Mouse (Mus musculus): ENCODE data around the gene Anapc15-ps.

DNA sequence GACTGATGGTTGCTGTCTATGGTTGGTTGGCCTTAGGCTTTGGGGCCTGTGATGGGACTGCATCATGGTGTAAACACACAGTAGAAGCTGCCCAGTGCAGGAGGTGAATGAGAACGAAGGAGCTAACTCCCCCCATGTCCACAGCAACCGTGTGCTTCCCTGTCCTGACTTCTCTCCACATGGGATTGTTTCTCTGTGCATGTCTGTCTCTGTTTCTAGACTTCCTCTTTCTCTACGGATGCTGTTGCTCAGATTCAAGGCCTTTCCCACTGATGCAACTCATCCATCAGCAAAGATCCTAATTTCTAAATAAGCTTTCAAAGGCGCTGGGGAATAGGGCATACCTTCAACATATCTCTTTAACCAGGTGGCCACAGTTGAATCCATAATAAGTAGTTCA, 3.4 kb downstream of the Anapc15-ps start:
- TF ChIP-seq CTCF (IDR thresholded peaks at IDR 0.05; ENCODE audit: low read depth) (no peak), EP300 (IDR thresholded peaks at IDR 0.05; ENCODE audit: low read depth) (no peak)

Data from heart, postnatal 0 days (tissue).